Mouse (Mus musculus) ES-CJ7 (cell line): ENCODE measurements around the gene Pgm1.
A peak's percentile ranks its signal among the peaks of the same experiment; 100 is the strongest.

Experiments used
- DNase-seq: peaks from one replicate; pipeline ENCODE4 v3.0.0; 2011; ENCODE audit warnings: low read depth, low spot score

The Pgm1 gene

DNA sequence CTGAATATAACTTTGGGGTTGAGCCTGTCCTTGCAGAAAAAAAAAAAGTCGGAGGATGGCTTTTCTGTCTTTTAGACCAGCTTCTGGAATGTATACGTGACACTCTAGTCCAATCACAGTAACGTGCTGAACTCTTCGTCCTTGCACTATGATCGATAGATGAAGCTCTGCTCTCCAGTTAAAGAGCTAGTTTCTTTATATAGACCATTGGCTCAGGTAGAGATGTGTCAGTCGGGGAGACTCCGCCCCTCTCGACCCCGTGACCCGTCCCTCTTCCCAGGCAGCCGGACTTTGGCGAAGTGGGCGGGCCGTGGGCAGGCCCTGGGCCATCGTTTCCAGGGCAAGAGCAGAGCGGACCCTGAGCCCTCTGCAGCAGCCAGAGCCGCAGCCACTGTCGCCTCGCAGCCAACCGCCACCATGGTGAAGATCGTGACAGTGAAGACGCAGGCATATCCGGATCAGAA is at the start of gene Pgm1:
Gene Pgm1, plus strand, starts transcription at position 266 of the 464 bp plus-strand sequence.
- peak; percentile 63 for DNase-seq

DNA sequence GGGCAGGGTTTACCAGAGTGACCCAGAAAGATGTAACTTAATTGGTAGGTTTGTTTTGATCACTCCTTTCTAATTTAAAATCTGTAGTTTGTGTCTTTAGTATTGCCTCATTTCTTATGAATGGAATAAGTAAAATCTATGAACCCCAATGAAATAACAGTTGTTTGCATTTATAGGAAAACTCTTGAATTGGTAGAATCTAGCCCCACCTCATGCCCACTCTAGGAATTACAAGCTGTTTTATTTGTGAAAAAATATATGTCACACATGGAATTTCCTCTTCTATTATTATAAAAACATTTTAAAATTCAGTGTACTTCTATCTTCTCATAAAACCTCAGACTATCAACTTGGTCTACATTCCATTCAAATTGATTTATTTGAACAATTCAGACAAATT is 47.3 kb upstream of the Pgm1 start:
- DNase-seq, result no peak

DNA sequence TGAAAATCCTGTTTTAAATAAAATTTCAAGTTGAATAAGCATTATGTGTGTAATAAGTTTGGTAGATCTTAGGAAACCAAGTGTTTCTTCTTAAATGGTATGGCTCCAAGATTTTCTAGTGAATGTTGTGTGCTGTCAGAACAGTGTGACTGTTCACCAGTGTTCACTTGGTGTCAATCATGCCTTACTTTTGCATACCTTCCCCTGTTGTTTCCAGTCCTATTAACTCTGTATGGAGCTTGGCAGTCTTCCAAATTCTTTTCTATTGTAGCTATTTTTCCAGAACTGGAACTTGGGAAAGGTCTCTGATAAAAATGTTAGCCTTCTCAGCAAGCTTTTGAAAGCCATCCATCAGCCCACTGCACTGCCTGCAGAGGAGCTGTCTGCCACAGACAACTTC is 46.8 kb upstream of the Pgm1 start:
- DNase-seq, result no peak

DNA sequence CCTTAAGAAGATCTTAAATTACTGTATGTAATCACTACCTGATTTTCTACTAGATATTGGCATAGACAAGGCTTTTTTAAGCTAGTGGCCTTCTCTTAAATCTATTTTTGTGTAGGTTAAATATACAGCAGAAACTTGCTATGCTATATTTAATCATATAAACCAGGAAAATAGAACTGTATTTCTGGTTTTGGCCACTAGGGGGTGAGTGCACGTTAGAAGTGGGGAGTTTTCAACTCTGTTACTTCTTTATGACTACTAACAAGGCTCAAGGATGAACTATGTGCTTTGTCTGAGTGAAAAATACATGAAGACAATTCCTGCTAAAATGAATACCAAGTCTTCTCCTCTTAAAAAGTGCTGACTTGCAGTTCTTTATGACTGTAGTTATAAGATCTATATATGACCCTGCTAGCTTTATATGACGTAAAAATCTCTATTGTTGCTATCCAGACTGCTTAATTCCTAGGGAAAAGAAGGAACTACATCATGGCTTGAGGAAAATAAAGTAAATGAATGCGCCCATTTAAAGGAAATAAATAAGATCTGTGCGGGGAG is 15.2 kb upstream of the Pgm1 start:
- DNase-seq, result no peak

DNA sequence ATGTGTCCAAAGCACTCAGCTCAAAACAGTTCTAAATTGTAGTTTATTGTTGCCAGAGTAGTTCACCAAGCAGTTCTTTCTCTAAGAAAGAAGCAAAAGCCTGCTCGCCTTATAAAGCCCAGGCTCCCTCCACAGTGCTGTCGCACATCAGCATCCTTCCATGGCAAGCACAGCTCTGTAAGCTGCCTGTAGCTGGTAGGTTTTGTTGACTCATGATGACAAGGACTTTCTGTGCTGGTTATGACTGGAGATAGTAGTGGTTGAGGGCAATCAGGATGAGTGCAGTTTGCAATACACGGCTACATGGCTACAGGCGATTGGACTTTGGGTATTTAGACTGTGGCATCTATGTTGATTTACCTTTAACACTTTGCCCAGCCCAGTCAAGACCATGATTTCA is 2.8 kb upstream of the Pgm1 start:
- DNase-seq, result no peak

DNA sequence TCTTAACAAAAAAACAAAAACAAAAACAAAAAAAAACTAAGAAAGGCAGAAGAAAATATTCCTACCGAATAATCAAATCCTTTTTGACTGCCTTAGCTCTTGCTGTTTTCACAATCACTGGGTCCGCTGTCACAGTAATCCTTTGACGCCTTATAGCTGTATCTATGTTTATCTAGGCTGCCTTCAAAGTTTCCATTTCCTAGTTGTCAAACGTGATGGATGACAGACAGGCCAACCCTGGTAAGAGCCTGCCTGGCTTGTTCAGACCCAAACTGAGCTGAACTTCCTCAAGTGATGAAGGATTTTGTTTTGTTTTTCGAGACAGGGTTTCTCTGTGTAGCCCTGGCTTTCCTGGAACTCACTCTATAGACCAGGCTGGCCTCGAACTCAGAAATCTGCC is 693 bp upstream of the Pgm1 start:
- DNase-seq, result no peak

DNA sequence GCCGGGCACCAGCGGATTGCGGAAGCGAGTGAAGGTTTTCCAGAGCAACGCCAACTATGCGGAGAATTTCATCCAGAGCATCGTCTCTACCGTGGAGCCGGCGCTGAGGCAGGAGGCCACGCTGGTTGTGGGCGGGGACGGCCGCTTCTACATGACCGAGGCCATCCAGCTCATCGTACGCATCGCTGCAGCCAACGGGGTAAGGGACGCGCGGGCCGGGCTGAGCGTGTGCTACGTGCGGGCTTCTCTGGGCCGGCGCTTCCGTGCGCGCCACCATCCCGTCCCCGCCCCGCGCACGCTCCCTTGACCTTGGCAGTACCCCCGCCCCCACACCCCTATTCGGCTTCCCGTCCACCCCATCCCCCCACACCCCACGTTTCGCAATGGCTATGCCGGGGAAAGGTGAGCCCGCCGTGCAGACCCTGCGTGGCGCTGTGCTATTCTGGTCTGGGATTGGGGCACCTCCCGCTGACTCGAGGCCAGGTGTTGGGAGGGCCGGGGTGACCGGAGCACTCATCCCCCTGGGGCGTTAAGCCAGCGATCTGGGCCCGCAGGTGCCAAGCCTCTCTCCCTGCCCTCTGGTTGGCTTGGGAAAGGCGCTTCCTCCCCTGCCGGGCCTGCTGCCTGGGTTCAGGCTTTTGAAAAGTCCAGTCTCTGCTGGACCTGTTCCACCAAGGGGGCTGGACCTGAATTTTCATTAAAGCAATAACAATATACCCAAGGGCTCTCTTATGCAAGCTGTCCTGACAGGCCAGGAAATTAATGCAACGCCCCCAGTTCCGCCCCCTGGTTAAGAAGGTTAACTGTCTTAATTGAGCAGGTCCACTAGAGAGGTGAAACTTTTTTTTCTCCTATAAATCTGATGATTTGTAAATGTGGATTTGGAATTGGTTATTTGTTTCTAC is 651 bp downstream of the Pgm1 start, which contains the start of gene Itgb3bp:
Gene Itgb3bp, minus strand, starts transcription at position 201 of the 905 bp plus-strand sequence.
- peak; percentile 61 for DNase-seq

DNA sequence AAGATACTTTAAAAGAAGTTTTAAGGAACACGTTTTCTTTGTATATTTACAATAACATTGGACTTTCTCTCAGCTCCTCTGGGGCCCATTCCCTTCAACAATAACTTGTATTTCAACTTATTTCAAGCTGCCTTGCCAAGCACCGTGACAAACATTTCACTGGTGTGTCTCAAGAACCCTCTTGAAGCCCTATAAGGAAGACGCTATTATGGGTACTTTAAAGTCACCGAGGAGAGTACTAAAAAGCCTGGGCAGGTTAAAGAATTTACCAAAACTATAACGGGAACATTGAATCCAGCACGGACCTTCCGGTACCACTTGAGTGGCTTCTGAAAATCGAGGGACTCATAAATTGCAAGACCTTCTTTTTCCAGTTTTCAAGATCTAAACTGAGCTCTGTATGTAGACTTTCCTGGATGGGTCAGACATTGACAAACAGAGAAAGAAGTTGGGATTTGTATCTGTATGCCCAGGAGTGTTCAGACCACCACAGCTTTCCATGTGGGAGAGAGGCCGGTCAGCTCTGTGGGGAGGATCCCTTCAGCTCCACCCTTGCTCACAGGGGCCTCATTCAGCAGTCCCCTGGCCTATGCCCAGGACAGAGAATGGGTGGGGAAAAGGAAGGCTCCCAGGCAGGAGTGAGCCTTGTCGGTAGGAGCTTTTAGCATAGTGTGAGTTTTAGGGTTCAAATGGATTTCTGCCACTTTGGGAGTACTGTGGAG is 1.5 kb downstream of the Pgm1 start:
- no peak for DNase-seq

DNA sequence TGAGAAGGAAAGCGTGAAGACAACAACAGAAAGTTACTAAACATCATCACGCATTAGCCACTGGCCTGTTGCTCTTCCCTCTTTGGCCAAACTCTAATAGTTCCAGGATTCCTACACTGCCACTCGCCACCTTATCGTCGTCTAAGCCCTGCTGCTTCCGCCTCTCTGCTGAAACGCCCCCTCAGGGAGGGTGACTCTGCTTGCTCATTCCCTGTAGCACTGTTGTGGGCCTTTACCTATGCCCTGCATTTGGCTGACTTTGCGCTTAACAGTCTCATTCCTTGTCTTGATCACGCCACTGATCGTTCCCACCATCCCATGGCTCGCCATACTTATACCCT is 2.0 kb downstream of the Pgm1 start:
- no peak for DNase-seq

DNA sequence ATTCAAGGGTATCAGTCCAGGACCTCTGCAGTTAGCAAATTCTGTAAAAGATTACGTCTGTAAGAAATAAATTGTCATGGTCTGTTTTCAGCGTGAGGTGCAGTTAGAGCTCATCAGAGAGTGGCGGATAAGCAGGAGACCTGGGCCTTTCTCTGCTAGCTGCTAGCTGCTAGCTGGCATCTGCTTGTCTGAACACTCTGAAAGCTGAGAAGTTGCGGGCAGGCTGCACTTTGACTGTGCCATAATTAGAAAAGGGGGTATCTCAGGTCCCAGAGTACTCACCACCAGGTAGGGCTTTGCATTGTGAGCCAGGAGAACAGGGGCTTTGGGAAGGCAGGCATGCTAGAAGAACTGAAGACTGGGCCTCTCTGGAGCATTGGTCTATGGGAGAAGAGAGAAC is 2.6 kb downstream of the Pgm1 start:
- no peak for DNase-seq

DNA sequence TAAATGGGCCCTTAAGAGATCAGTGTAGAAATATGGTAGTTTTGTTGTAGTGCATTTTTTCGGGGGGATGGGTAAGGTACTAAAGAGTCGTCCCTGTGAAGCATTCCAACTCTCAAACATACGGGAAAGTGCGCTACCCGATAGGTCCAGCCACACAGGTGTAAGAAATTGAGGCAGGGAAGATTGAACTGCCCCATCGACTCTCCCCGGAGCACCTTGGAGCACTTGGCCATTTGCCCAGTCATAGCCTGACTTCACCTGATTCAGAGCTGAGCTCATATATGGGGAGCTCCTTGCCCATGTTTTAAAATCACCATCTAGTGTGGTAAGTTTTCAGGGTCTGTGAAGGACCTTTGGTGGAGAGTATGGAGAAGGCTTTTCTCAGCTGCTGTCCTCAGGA is 5.6 kb downstream of the Pgm1 start:
- no peak for DNase-seq

DNA sequence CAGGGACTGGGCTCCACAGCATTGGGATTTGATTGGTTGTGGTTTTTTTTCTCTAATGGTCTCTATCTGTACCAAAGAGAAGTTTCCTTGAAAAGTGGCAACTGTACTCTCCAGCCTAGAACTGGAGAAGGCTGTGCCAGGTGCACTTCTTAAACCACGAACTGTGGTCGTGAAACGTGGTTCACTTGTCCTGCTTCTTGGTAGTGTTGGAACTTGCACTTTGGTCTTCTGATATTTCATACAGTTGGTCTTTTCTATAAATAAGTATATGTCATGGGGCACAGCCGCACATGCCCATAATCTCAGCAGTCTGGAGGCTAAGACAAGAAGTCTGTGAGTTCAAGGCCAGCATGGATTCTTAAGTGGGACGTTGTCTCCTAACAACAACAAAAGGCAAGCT is 7.1 kb downstream of the Pgm1 start:
- DNase-seq, result no peak

DNA sequence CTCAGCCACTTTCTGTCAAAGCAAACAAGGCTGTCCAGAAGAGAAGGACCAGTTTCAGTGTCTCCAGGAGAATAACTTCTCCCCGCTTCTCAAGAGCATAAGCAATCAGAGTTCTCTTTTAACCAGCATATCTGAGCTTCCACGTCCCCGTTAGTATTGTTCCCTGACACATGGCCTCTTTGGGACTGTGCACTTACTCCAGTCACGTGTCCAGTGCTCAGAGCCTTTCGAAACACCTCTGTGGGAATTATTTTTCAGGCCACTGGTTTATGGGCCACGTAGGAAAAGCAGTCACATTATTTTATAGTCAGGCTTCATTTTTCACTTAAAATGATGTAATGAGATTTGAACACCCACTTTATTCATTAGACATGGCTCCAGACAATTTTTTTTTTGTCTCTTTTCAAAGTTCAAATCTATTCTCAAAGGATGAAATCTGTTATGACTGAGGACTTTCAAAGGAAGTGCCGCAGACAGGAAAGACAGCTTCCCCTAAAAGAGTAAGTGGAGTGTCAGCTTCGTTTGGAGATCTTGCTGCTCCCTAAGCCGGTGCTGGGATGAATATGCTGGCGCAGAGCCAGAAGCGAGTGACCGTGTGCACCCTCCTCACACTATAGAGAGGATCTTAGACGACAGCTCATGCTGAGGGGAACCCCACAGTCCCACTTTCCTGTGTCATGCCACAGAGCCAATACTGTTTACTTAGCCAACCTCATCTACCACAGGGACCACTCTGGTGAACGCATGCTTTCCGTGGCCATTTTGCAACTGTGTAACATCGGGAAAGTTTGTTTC is 10.7 kb downstream of the Pgm1 start:
- DNase-seq, result no peak

DNA sequence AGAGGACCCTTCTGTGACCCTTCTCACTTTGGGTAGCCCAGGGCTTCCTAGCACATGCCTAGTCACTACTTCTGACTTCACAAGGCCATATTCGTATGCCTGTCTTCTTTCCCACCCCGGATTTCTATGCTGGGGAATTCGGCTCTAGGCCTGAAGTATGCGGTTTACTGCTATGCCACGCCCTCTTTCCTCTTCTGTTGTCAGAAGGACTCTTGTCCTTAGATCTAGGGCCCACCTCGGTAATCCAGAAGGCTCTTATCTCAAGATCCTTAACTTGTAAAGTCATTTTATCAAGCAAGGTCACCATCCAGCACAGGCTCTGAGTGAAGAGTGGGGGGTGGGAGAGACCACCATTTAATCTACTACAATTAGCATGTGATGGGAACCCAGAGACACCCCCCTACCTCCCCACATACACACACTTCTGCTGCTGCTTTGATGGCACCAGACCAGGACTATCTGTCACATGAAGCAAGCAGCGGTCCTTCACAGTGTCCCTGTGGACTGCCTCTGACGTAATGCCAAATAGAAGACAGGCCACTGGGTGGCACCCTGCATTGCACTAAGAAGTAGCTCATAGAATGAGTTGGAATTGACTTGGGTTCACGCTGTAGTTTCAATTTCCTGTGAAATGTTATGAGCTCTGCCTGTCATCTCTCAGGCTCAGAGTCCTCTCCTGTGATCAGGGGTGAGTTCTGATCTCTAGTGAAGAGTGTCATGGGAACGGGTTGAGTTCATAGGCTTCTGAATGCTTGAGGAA is 12.6 kb downstream of the Pgm1 start:
- no peak for DNase-seq

DNA sequence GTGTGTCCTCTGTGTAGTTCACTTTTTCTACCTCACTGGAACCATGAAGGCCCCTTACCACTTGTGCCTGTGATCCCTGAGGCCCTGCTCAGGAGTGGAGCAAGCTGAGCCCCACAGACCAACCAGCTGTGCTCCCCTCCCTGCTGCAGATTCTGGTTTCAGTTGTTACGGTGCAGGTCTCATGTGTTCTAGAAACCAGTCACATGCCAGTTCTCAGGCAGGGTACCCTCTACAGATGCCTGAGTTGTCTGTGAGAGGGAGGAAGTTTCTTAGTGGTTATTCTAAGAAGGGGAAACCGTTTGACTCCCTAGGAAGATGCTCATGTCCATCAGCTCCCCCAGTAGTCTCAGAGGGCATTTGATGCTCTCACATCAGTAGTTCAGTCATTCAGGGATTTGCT is 15.4 kb downstream of the Pgm1 start:
- no peak for DNase-seq

DNA sequence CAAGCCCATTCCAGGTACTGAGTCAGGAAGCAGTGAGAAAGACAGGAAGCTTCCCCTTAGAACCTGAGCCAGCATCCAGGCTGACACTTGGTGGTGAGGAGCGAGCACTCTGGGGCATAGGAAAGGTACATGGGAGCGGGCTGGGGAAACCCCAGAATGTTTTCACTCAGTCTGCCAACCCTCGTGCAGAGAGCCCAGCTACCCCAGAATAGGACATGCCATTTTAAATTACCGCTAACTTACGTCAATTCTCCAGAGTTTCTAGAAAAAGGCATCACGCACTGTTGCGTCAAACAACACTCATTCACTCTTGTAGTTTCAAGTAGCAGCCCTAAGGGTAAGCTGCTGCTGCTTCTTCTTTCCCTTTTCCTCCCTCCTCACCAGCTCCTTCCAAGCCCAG is 15.8 kb downstream of the Pgm1 start:
- no peak for DNase-seq

DNA sequence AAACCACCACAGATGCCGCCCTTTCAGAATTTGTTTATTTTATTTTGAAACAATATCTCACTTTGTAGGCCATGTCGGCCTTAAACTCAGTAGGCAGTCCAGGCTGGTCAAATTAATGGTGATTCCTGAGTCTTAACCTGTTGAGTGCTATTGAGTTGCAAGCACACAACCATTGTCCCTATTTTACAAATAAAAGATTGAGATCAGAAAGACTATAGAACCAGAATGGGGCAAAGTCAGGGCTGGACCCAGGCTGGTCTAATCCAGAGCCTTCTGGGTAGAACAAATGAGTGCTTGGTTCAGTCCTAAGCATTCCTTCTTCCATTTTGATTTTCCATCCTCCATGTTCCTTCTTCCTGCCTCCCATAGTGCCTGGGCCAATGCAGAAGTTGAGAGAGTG is 17.3 kb downstream of the Pgm1 start:
- DNase-seq, result peak; percentile 59

DNA sequence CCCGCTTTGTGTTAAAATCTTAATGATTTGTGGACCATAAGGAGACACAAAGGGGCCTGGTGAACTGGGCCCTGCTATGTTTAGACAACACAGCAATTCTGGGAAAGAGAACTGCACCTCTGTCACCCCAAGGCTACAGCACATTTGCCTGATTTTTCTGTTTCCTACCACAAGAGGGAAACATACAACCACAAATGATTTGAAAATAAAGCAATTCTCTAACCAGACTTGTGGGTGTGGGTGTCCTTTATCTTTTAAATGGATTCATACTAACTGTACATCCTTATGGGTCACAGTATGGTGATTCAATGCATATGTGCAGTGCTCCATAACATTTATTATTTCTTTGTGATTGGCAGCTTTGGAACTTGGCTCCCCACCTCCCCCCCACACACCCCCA is 18.0 kb downstream of the Pgm1 start:
- DNase-seq, result peak; percentile 46

DNA sequence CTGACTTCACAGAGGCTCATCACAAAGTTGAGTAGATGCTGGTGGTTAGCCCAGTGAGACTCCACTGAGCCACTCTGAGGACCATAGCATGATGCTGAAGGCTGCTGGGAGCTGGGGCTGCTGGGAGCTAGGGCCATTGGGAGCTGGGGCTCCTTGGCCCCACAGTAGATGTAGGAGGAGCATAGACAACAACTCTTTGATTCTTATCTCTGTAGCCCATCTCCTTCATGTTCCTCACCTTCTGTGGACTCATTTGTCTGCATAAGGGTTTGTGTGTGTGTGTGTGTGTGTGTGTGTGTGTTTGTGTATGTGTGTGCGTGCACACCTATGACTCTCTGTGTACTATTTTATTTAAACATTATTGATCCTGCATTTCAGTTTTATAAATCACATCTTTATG is 18.7 kb downstream of the Pgm1 start:
- no peak for DNase-seq

DNA sequence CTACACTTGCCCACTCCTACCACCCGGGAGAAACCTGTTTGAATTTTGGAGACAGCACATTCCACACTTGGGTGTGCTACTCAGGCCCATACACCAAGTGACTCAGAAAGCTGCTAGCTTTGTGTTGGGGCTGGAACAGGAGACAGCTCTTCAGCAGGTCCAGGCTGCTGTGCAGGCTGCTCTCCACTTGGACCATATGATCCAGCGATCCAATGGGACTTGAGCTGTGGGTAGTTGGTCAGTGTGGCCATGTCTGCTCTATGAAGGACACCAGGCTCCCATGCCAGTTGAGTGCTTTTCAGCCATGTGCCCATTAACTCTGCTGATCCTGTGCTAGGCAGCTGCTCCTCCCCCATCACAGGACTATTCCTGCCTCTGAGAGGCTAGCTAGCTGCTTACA is 24.7 kb downstream of the Pgm1 start:
- DNase-seq, result no peak

DNA sequence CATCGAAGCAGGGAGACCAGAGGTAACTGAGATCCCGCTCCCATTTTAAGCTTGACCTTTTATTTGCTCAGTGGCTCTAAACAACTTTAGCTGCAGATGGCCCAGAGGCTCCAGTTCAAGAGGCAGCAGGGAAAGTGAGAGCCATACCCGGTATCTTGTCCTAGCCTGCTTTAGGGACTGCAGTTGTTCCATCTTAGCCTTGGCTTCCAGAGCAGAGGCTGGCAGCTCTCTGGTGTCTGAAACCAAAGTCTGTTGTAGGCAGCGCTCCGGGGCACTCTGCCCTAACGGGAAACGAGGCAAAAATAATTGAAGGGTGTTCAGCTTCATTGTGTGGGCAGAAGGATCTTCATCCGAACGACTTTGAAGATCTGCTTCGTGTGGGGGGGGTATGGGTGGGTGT is 26.2 kb downstream of the Pgm1 start:
- no peak for DNase-seq
